Mouse (Mus musculus) MEL-GATA-1-ER (cell line): ENCODE data around the gene Tenm1.

ENCODE experiments used
- DNase-seq: peaks from one replicate; pipeline ENCODE4 v3.0.0-alpha.2; 2012; ENCODE audit warnings: low read depth; ENCODE audit errors: extremely low read depth

Tenm1 gene

DNA sequence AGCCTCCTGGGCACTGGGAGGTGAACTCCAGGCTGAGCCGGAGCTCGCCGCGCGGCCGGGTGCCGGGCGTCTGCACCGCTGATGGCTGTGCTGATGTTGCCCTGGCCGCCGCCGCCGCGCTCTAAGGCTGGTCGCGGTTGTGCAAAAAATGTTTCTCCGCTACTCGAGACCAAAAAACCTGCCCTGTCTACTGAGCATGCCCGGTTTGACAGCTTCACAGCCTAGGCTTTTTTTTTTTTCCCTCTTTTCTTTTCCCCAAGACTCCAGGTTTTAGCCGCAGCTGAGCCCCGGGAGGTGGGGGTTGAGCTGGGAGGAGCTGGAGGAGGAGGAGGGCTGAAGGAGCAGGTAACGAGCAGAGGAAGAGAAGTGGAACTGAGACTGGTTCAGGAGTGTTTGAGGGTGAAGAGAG, at the start of gene Tenm1:
Gene Tenm1, minus strand, starts transcription at position 272 of the 409 bp plus-strand sequence.
- DNase-seq: no peak

DNA sequence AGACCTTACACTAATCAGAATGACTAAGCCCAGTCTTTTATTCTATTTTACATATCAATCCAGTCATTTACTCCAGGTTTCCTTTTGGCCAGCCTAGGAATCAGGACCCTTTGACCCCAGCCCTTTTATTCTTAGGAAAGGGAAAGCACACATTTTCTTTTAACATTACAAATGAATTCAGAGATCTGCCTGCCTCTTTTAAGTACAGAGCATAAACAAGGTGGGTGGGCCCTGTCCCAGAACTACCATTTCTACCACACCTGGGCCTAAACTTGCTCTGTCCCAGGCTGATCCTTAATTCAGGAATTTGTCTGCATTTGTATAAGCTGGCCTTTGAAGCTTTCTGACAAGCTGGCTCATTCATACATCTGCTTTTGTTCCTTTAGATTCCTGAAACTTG, 38.4 kb upstream of the Tenm1 start:
- DNase-seq: no peak

DNA sequence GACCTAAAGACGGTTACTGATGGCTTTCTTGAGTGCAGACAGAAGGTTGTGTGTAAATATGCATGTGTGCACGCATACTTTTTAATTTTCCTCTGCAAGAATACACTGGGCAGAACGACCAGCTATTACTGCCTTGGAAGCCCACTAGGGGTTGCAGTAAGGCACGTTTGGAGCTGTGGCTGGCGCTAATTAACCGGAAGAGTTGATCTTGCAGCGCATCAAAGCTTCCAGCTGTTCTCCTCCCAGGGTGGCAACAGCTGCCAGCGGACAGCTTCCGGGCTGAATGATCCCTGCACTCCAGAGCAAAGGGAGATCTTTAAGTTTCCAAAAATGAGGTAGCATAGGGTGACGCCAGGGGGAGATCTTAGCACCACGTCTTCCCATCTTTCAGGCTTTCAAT, 1.7 kb upstream of the Tenm1 start:
- DNase-seq: no peak

DNA sequence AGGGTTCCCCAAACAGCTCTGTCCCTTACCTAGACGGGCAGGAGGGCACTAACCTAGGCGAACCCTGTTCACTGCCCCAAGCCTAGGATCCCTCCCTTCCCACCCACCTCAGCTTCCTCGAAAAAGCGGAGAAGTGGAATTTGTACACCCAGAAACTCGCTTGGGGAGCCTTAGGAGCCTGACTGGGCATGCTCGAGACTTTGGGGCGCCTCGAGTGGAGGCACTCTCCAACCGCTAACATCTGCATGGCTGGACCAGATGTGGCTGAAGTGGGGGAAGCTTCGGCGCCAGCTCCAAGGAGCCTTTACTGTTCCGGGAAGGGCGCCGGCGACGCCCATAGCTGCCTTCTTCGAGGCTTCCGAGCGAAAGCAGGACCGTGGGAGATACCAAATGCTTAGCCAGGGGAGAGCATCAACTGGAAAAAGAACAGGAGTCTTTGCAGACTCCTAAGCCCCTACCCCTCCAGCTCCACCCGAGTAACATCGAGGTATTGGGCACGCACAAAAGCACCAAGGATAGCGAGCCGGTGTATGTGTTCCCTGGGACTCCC, 1.1 kb upstream of the Tenm1 start:
- DNase-seq: no peak

GRCm38 (mm10) chrX:43429337-43429736, 411 bp upstream of the Tenm1 start:
- no peak for DNase-seq

GRCm38 (mm10) chrX:43427961-43428365, 963 bp downstream of the Tenm1 start:
- no peak for DNase-seq

DNA sequence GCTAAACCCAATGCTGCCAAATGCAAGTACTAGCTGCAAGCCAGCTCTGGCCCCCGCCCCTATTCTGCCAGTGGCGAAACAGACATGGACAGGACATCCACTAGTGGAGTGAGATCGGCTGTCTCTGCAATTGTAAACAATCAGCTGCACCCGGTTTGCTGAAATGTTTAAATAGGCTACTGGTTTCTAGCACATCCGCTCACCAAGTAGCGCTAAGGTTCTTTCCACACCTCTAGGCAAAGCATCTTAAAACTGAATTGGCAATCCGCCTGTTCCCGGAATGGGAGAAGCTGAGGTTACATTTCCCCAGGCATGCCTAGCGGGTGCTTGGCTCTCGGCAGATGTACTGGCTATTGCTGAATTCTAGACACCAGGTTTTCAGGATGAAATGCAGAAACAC, 1.8 kb downstream of the Tenm1 start:
- no peak for DNase-seq

- no peak for DNase-seq
Measured at GRCm38 (mm10) chrX:43397957-43398356, 31.0 kb downstream of the Tenm1 start.

GRCm38 (mm10) chrX:43388106-43388505, 40.8 kb downstream of the Tenm1 start:
- no peak for DNase-seq

DNA sequence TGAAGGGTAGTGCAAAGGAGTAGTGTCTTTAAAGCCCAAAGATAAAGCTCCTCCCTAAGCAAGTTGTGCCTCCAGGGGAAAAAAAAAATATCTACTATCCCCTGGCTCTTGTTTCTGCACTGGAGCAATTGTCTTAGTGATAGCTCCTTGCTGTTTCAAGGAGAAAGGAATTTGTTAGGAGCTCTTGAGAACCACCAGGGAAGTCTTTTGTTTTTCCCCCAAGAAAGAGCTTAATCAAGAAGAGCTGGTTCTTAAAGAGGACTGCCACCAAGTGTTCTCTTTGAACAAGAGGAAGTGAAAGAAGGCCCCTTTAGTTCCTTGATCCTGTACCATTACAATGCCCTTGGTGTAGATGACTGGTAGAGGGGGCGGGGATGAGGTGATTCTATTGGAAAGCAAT, 56.4 kb downstream of the Tenm1 start:
- DNase-seq: no peak

- no peak for DNase-seq
Measured at GRCm38 (mm10) chrX:43319351-43319750, 109.6 kb downstream of the Tenm1 start.

DNA sequence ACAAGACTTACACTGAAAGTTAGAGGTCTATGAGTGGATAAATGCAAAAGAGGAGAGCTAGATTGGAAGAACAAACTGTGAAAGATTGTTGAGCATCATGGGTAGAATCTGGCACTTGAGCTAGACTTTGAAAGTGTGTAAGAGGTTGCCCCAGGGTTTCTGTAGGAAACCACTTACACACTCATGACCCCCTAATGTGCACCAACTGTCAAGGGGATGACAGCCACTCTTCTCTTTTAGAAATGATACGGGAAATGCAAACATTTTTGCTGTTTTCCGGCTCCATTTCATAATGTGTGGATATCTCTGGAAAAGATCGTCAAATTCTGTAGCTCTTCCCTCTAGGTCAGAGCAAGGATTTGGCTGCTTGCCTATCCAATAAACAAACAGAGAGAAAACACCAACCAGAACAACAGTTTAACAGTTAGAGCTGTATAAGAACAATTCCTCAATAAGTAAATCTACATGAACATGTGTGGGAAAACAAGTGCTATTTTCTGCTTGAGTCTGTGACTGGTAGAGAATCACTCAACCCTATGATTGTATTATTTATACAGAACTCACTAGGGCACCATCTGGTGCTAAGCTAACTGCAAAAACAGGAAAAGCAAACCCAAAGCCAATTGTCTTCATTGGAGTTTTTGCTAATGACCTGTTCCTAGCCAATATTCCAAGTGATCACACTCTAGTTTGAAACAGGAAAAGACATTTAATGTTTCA, 111.0 kb downstream of the Tenm1 start:
- DNase-seq: no peak

- no peak for DNase-seq
Measured at GRCm38 (mm10) chrX:43235844-43236243, 193.1 kb downstream of the Tenm1 start.

GRCm38 (mm10) chrX:43205003-43205402, 223.9 kb downstream of the Tenm1 start:
- no peak for DNase-seq

GRCm38 (mm10) chrX:43202249-43202783, 226.6 kb downstream of the Tenm1 start:
- no peak for DNase-seq

DNA sequence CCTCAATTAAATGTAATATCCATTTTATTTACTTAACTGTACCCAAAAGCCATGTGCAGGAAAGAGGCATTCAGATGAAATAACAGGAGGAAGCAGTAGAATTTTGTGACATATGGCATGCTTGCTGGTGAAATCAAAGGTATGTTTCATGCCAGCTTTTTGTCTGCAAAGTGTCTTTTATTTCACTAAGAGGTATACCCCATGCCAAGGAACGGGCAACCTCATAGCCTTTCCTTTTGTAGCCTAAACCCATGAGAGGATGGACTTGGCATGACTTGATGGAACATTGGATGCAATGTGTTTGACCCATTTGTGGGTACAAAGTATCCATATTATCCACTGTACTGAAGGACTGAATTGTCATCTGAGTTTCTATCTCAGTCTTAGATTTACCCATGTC, 246.0 kb downstream of the Tenm1 start:
- no peak for DNase-seq

DNA sequence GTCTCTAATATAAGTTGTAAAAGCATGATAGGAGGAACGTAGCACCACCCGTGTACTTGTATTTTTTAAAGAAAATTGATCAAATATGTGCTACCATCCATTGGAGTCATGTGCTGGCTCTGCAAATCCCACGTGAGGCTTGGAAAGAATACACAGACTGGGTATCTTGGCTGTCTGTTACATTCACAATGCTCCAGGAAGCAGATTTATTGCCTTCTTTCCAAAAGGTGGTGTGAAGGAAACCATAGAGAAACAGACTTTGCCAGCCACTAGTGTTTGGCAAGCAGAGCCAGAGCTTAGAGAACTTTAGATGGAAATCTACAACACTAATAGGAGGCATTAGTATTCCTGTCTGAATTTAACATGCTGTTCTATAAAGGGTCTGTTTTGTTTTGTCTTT, 277.4 kb downstream of the Tenm1 start:
- DNase-seq: no peak

DNA sequence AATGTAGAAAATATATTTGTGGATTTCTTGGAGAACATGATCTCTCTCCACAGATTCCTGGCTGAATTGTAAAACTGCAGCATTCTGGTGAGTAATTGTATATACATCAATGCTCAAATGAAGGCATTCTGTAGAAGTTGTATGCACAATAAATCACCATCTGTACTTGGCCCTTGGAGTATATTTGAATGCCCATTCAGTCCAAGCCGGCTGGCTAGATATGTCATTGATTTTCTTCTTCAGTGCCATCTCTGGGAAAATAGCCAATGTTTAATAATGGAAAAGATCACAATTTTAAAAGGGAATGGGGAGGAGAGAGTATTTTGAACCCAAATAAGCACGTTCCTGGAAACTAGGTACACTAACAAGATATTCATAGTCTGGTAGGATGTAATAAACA, 299.2 kb downstream of the Tenm1 start:
- DNase-seq: no peak

DNA sequence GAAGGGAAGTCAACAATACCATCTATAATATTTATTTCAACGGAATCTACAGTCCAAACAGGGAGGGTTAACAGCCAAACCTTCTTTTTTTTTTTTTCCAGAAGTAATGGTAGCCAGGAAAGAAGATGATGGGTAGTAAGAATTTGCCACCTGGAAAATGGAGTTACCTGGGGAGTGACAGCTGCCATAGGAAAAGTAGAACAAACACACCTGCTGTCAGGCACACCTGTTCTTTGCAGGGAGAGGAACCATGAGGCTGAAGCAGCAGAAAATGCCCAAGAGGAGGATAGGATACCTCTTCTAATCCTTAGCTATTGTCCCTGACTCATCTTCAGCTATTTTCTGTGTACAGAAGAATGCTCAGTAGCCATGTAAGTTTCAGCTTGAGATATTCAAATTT, 306.4 kb downstream of the Tenm1 start:
- DNase-seq: no peak

DNA sequence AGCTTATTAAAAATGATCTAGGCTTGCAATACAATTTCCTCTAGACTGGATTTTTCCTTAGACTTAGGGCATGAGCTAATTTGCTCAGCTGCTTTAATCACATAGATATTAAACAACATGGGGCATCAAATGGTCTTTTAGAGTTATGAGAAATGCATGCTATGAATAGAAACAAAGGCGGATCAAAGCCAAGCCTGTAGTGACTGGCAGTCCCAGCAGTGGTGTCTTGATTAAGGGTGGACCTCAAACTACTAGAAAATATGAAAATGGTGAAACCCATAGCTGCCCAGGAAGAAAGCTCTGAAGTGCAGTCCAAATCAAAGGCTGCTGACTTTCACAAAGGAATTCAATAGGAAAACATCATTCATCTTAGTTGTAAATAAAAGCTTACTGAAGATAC, 306.9 kb downstream of the Tenm1 start:
- no peak for DNase-seq

GRCm38 (mm10) chrX:42986100-42986499, 442.8 kb downstream of the Tenm1 start:
- DNase-seq: no peak

DNA sequence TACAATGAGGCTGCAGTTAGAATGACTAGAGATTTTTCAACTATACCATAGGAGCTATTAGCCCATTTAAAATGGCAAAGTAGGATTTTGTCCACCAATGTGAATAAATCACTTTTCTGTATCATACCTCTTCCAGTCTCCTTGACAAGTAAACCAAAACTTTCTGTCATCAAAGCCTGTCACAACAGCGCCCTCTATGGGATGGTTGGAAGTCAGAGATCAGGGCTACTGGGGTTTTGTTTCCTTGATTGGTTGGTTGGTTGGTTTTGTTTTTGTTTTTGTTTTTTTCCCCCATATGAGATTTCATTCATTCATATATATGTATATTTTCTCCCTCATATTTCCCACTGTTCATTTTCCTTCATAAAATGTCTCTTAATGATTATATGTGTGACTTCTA, 455.4 kb downstream of the Tenm1 start:
- DNase-seq: peak; percentile 15

GRCm38 (mm10) chrX:42967611-42968010, 461.3 kb downstream of the Tenm1 start:
- DNase-seq: no peak
